Mouse (Mus musculus) stomach, embryonic 14.5 days (tissue): Measurements from ENCODE around the gene Vax1. TPM values are rescaled to one million over a fixed set of nuclear protein-coding genes. Genes with fewer than 3 reads are reported as not detected.

Experiments used
- ATAC-seq: fragments of 200-750 bp; cut with Nextera tagmentation; 2 replicates; pipeline ENCODE4 v1.8.0; 2017; ENCODE audit warnings: low read depth, moderate TSS enrichment; ENCODE audit not compliant: insufficient number of reproducible peaks, insufficient read depth, low FRiP score
- H3K27ac ChIP-seq: fragments of 300-500 bp; sonication (generic); 2 replicates; pipeline ENCODE4 v1.5.1; 2014; ENCODE audit warnings: mild to moderate bottlenecking, low read length, moderate library complexity, mixed read lengths
- H3K27me3 ChIP-seq: fragments of 300-500 bp; sonication (generic); 2 replicates; pipeline ENCODE4 v1.6.1; 2014; ENCODE audit warnings: low read length, control low read depth, mixed read lengths; ENCODE audit not compliant: control insufficient read depth, insufficient read depth
- H3K36me3 ChIP-seq: fragments of 300-500 bp; sonication (generic); 2 replicates; pipeline ENCODE4 v1.6.1; 2014; ENCODE audit warnings: mild to moderate bottlenecking, control low read depth, low read length, moderate library complexity, mixed read lengths; ENCODE audit not compliant: control insufficient read depth, insufficient read depth
- H3K4me1 ChIP-seq: fragments of 300-500 bp; sonication (generic); 2 replicates; pipeline ENCODE4 v1.6.1; 2014; ENCODE audit warnings: low read length, control low read depth, mixed read lengths; ENCODE audit not compliant: control insufficient read depth, insufficient read depth
- H3K4me2 ChIP-seq: fragments of 300-500 bp; sonication (generic); replicated peaks from 2 replicates; pipeline ENCODE4 v1.6.1; 2014; ENCODE audit warnings: low read depth, low read length, control low read depth
- H3K4me3 ChIP-seq: fragments of 300-500 bp; sonication (generic); 2 replicates; pipeline ENCODE4 v1.5.1; 2014; ENCODE audit warnings: low read depth, low read length, control low read depth
- H3K9ac ChIP-seq: fragments of 300-500 bp; sonication (generic); replicated peaks from 2 replicates; pipeline ENCODE4 v1.6.1; 2014; ENCODE audit warnings: low read depth, mild to moderate bottlenecking, control low read depth, low read length, moderate library complexity, mixed read lengths
- H3K9me3 ChIP-seq: fragments of 300-500 bp; sonication (generic); 2 replicates; pipeline ENCODE4 v1.6.1; 2016; ENCODE audit warnings: low read depth, low read length, control low read depth; ENCODE audit not compliant: control insufficient read depth
- WGBS: fragments of 180-500 bp; shearing (Covaris S2); extraction: QIAGEN DNeasy Blood & Tissue Kit; methylation state at CpG from one replicate; pipeline ENCODE4 v1.1.7; 2014; 5-methylcytosine and 5-hydroxymethylcytosine counted together
- polyA plus RNA-seq: library from polyadenylated mRNA; unstranded; fragments of >200 nt; fragmentation: Nextera tagmentation; extraction: Ambion mirVana; gene quantifications from 2 replicates; pipeline ENCODE4 v1.2.1, GENCODE M21; 2014

Gene Vax1
- polyA plus RNA-seq, 1 experiment from 2014 or later: not detected

- Histone ChIP-seq H3K4me3 (no peak overlapping the region), H3K27ac (no peak overlapping the region), H3K9ac (no peak overlapping the region), H3K4me1 (no peaks in the 10 kb centered on the region), H3K4me2 (peak overlapping the region; percentile 21; the same call in 1 of the 2 replicates), H3K9me3 (no peaks in the 10 kb centered on the region), H3K36me3 (no peaks in the 10 kb centered on the region), H3K27me3 (peaks cover 45% of the 10 kb centered on the region)
- ATAC-seq: no peak
- WGBS: under 1% methylated on average over 50 of the region's 50 CpGs
These were observed 24.3 kb upstream of the Vax1 start for GRCm38 (mm10) chr19:59193986-59194820.

DNA sequence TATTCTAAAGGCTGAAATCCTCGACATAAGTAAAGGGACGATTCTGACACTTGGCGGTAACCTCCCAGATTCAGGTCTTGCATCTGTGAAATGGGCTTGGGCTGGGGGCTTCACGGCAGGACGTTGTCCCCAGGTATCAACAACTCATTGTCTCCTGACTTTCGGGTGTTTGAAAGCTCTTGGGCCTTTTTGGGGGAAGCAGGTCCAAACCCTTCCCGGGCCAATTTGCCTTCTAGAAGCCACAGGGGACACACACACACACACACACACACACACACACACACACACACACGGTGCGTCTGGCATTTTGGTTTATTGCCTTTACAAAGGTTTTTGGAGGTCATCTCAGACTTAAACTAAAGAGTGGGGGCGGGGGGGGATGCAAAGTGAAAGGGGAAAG lies 23.6 kb upstream of the Vax1 start:
- Histone ChIP-seq H3K4me2 (peak overlapping the region; percentile 21; the same call in 1 of the 2 replicates), H3K9ac (no peak overlapping the region), H3K27ac (no peak overlapping the region), H3K27me3 (peaks cover 53% of the 10 kb centered on the region), H3K4me1 (no peaks in the 10 kb centered on the region), H3K9me3 (no peaks in the 10 kb centered on the region), H3K4me3 (no peak overlapping the region), H3K36me3 (no peaks in the 10 kb centered on the region)
- 1% methylated on average over 10 of the region's 10 CpGs for WGBS
- ATAC-seq: no peak

DNA sequence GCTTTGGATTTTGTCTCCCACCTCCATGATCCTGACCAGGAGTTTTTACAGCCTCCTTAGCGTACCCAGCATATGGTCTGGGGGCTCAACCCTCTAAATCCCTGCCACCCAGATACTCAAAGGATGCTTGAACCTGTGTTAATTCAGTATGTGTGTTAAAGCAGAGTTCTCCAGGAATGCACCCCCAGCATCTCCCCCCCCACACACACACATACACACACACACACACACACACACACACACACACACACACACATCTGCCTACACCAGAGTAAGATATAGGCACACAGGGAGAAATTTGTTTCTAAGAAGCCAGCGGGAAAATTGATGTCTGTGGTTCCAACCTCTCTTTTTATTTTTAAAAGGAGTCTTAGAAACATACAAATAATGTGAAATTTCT lies 22.6 kb upstream of the Vax1 start:
- no peak overlapping the region for H3K27ac ChIP-seq
- 10% methylated on average over 2 of the region's 2 CpGs for WGBS
- no peaks in the 10 kb centered on the region for H3K36me3 ChIP-seq
- no peak overlapping the region for H3K4me3 ChIP-seq
- H3K9ac ChIP-seq: no peak overlapping the region
- ATAC-seq: no peak
- H3K9me3 ChIP-seq: no peaks in the 10 kb centered on the region
- no peaks in the 10 kb centered on the region for H3K4me1 ChIP-seq
- peaks cover 50% of the 10 kb centered on the region for H3K27me3 ChIP-seq
- H3K4me2 ChIP-seq: no peak overlapping the region

DNA sequence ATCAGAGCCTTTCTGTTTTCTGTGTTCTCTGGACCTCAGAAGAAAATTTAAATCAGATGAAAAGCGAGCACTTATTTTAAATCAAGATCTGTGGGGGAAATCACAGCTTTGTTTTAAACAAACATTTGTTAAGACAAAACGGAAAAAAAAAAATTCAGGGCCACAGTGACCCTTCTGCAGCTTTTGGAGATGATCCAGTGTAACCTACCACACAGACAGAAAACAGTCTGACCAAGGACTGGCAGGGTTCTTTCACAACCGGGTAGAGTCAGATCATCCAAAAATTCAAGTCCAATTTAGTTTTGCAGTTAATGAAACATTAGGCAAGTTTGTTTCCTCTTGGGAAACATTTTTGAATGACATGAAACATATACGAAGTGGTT lies 21.3 kb upstream of the Vax1 start:
- no peaks in the 10 kb centered on the region for H3K9me3 ChIP-seq
- H3K9ac ChIP-seq: no peak overlapping the region
- no peak overlapping the region for H3K4me2 ChIP-seq
- no peak overlapping the region for H3K4me3 ChIP-seq
- H3K36me3 ChIP-seq: no peaks in the 10 kb centered on the region
- H3K27me3 ChIP-seq: peaks cover 39% of the 10 kb centered on the region
- WGBS: 16% methylated on average over 4 of the region's 4 CpGs
- ATAC-seq: no peak
- H3K27ac ChIP-seq: no peak overlapping the region
- no peaks in the 10 kb centered on the region for H3K4me1 ChIP-seq

DNA sequence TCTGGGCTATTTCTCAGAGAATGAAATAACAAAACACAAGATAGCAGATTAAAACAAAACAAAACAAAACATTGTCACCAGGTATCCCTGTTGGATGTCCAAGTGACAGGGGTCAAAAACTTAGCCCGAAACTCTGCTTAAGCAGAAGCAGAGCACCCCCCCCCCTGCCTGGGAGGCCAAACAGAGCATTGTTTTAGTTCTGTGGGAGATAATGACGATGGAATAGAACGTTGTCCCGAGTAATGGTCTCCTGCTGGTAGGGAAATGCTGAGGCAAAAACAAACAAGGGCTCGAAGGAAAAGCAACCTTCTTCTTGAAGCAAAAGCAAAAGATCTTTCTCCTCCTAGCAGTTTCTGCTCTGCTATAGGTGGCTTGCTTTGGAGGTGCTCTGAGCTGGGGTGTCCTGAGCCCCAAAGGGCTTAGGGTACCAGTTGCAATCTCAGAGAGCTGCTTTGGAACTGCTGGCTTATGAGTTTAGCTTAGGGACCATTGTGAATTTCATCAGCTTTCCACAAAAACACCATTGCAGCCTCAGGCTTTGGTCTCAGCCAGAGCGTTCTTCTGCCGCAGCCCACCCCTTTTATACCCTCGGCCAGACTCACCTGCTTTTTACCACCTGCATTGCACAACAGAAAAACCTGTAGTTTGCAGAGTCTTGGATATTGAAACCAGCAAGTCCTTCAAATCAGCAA lies 20.7 kb upstream of the Vax1 start:
- Histone ChIP-seq H3K36me3 (no peaks in the 10 kb centered on the region), H3K27me3 (peaks cover 34% of the 10 kb centered on the region), H3K9ac (no peak overlapping the region), H3K9me3 (no peaks in the 10 kb centered on the region), H3K4me3 (no peak overlapping the region), H3K27ac (no peak overlapping the region), H3K4me1 (no peaks in the 10 kb centered on the region), H3K4me2 (no peak overlapping the region)
- no peak for ATAC-seq
- WGBS: 1% methylated on average over 8 of the region's 8 CpGs

DNA sequence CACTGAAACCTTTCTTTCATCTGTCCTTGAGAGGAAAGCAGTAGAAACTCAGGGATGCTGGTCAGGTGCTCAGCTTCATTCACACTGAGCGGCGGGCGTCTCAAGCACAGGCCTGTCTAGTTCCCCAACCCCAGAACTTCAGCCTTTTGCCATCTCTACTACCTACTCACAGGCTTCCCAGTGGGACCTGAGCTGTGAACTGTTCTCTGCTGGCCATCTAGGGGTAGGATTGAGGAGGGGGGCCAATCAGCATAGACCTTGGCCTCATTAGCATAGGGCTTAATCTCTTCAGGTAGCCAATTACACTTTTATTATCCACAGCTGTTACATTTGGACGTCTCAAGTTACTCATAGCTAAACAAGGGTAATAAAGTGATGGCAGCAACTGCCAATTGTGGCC lies 19.1 kb upstream of the Vax1 start:
- 13% methylated on average over 4 of the region's 4 CpGs for WGBS
- Histone ChIP-seq H3K9me3 (no peaks in the 10 kb centered on the region), H3K4me2 (no peak overlapping the region), H3K27ac (no peak overlapping the region), H3K27me3 (peaks cover 32% of the 10 kb centered on the region), H3K4me1 (no peaks in the 10 kb centered on the region), H3K36me3 (no peaks in the 10 kb centered on the region), H3K4me3 (no peak overlapping the region), H3K9ac (no peak overlapping the region)
- no peak for ATAC-seq

GRCm38 (mm10) chr19:59184000-59184399 lies 14.1 kb upstream of the Vax1 start:
- Histone ChIP-seq H3K27me3 (peaks cover 15% of the 10 kb centered on the region), H3K27ac (no peak overlapping the region), H3K9ac (no peak overlapping the region), H3K4me1 (no peaks in the 10 kb centered on the region), H3K4me2 (no peak overlapping the region), H3K4me3 (no peak overlapping the region), H3K9me3 (no peaks in the 10 kb centered on the region), H3K36me3 (no peaks in the 10 kb centered on the region)
- WGBS: 34% methylated on average over 3 of the region's 3 CpGs
- no peak for ATAC-seq

- ATAC-seq: no peak
- Histone ChIP-seq H3K9me3 (no peaks in the 10 kb centered on the region), H3K4me3 (no peak overlapping the region), H3K4me1 (peaks cover 12% of the 10 kb centered on the region; the same call in 1 of the 2 replicates), H3K9ac (no peak overlapping the region), H3K36me3 (no peaks in the 10 kb centered on the region), H3K27ac (no peak overlapping the region), H3K27me3 (peaks cover 66% of the 10 kb centered on the region), H3K4me2 (no peak overlapping the region)
- WGBS: 14% methylated on average over 6 of the region's 6 CpGs
These were observed 3.6 kb upstream of the Vax1 start for GRCm38 (mm10) chr19:59173341-59174015.
